Mouse (Mus musculus) olfactory bulb, adult 2 months (tissue): Measurements from ENCODE around the gene Ndufa4l2.

Source experiments
- CTCF ChIP-seq: fragments of 200-500 bp; IDR thresholded peaks from 2 replicates; pipeline ENCODE4 v1.5.1; 2012; ENCODE audit warnings: low read depth, mild to moderate bottlenecking, low read length, moderate library complexity; ENCODE audit not compliant: insufficient read depth
- POLR2A ChIP-seq: fragments of 200-500 bp; IDR thresholded peaks from 2 replicates; pipeline ENCODE4 v1.6.1; 2012; ENCODE audit warnings: mild to moderate bottlenecking, low read depth, low read length, moderate library complexity; ENCODE audit not compliant: insufficient read depth

GRCm38 (mm10) chr10:127537854-127538583 lies 23.3 kb downstream of the Ndufa4l2 start:
- no peak for TF ChIP-seq POLR2A
- TF ChIP-seq CTCF = peak; percentile 86
